ENCODE assay signal across 23 mouse cellular contexts in the genomic region with DNA sequence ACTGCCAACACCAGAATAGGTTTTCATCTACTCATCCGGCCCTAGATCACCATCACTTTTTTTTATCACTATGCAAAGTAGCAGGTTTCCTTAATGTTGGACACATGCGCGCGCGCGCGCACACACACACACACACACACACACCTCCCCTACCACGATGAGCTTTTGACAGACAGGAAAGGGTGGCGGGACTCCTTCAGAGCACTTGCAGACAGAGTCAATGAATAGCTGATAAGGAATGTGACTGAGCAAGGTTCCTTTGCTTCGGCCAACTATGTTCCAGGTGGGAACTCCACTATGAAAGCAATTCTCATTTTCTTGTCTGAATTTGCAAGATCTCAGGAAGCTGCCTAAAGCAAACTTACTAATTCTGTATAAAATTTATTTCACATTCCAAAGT. TPM values are rescaled to one million over a fixed set of nuclear protein-coding genes. Genes with fewer than 3 reads are reported as not detected.
DNase-seq lines count a peak whose midpoint lies in the region; ATAC-seq and TF ChIP-seq lines count a peak whose summit lies in the region.
"Had no signal": no experiment of that assay in that cellular context is flagged by ENCODE, and none has a peak within 500 bp of the region (broad histone marks: within the 10 kb centered on the region; RNA-seq: fewer than 3 reads in every experiment).

No protein-coding gene starts in this region.

- no peak overlapping the region for H3K4me3 ChIP-seq in intestine, embryonic 15.5 days (replicated peaks)
- no peak overlapping the region for H3K4me3 ChIP-seq in intestine, postnatal 0 days (ENCODE audit: low read depth, low read length)
- no peak overlapping the region for H3K4me3 ChIP-seq in lung, adult 2 months (replicated peaks; ENCODE audit: extremely low read depth, low read depth, low read length)
- no peak overlapping the region for H3K4me3 ChIP-seq in layer of hippocampus, adult 2 months
- H3K4me3 ChIP-seq: erythroblast, embryonic 14.5 days; forebrain, embryonic 15.5 days; heart, embryonic 10.5 days; hindbrain, embryonic 13.5 days; limb, embryonic 15.5 days; midbrain, embryonic 13.5 days had no signal

- H3K4me2 ChIP-seq in intestine, embryonic 15.5 days (replicated peaks): no peak overlapping the region
- no peak overlapping the region for H3K4me2 ChIP-seq in intestine, postnatal 0 days (replicated peaks; ENCODE audit: low read depth)
- H3K4me2 ChIP-seq: forebrain, embryonic 15.5 days; hindbrain, embryonic 13.5 days; limb, embryonic 15.5 days; midbrain, embryonic 13.5 days had no signal

- no peaks in the 10 kb centered on the region for H3K27me3 ChIP-seq in intestine, embryonic 15.5 days (replicated peaks)
- no peaks in the 10 kb centered on the region for H3K27me3 ChIP-seq in intestine, postnatal 0 days (replicated peaks; ENCODE audit: control insufficient read depth, insufficient read depth, low read length)
- H3K27me3 ChIP-seq: forebrain, embryonic 15.5 days; hindbrain, embryonic 13.5 days; limb, embryonic 15.5 days; midbrain, embryonic 13.5 days had no signal

- DNase-seq in lung, adult 18-20 months: peak; percentile 15 to 41
- no peak for DNase-seq in lung, adult 2 months
- peak; percentile 30 for DNase-seq in lung, postnatal 14 days
- no peak for DNase-seq in layer of hippocampus, adult 2 months (ENCODE audit: low spot score in 2 of 2)
- no peak for DNase-seq in layer of hippocampus, postnatal 14 days (ENCODE audit: low spot score in 2 of 2)
- DNase-seq: adrenal gland, postnatal 14 days; cerebellum, adult 11-12 months; cerebellum, postnatal 36 days; gastrocnemius, postnatal 36 days; heart, postnatal 10 days; right cerebral cortex, postnatal 4 days; thymus, adult 2 months had no signal

- no peak for TF ChIP-seq CTCF in intestine, postnatal 0 days (IDR thresholded peaks at IDR 0.05; ENCODE audit: low read depth)
- TF ChIP-seq CTCF in lung, adult 2 months (IDR thresholded peaks at IDR 0.05; ENCODE audit: insufficient read depth, low read length): no peak
- TF ChIP-seq CTCF in layer of hippocampus, adult 2 months (conservative IDR thresholded peaks at IDR 0.05): no peak

- no peak for TF ChIP-seq POLR2A in lung, adult 2 months (IDR thresholded peaks at IDR 0.05; ENCODE audit: borderline replicate concordance, extremely low read depth, low read depth, low read length)

- peaks cover 11% of the 10 kb centered on the region for H3K4me1 ChIP-seq in intestine, embryonic 15.5 days (replicated peaks)
- H3K4me1 ChIP-seq in intestine, postnatal 0 days (replicated peaks; ENCODE audit: control insufficient read depth, insufficient read depth, low read length): no peaks in the 10 kb centered on the region
- peaks cover 9% of the 10 kb centered on the region for H3K4me1 ChIP-seq in lung, adult 2 months (ENCODE audit: control insufficient read depth, insufficient read depth, low read length)
- H3K4me1 ChIP-seq: midbrain, embryonic 13.5 days had no signal

- no peak overlapping the region for H3K27ac ChIP-seq in intestine, embryonic 15.5 days
- H3K27ac ChIP-seq in intestine, postnatal 0 days (ENCODE audit: low read depth, low read length): no peak overlapping the region
- no peak overlapping the region for H3K27ac ChIP-seq in layer of hippocampus, adult 2 months
- H3K27ac ChIP-seq: forebrain, embryonic 15.5 days; heart, embryonic 10.5 days; hindbrain, embryonic 13.5 days; macrophage; midbrain, embryonic 13.5 days had no signal

- H3K9ac ChIP-seq in intestine, embryonic 15.5 days: no peak overlapping the region
- no peak overlapping the region for H3K9ac ChIP-seq in intestine, postnatal 0 days (ENCODE audit: low read depth, low read length)
- H3K9ac ChIP-seq: forebrain, embryonic 15.5 days; hindbrain, embryonic 13.5 days; limb, embryonic 15.5 days; midbrain, embryonic 13.5 days had no signal

- 77% methylated on average over 10 of the region's 10 CpGs for WGBS in intestine, embryonic 15.5 days
- 69% methylated on average over 10 of the region's 10 CpGs for whole genome bisulfite sequencing in intestine, postnatal 0 days
- WGBS in lung, adult 2 months: 67% methylated on average over 10 of the region's 10 CpGs

- H3K36me3 ChIP-seq in intestine, embryonic 15.5 days: no peaks in the 10 kb centered on the region
- no peaks in the 10 kb centered on the region for H3K36me3 ChIP-seq in intestine, postnatal 0 days (ENCODE audit: control insufficient read depth, insufficient read depth)
- H3K36me3 ChIP-seq: forebrain, embryonic 15.5 days; heart, embryonic 10.5 days; hindbrain, embryonic 13.5 days; limb, embryonic 15.5 days had no signal

- peak; percentile 66; the same call in 1 of the 2 replicates for ATAC-seq in intestine, embryonic 15.5 days
- no peak for ATAC-seq in intestine, postnatal 0 days
- no peak for ATAC-seq in megakaryocyte progenitor cell, adult 5-6 weeks (replicated peaks; ENCODE audit: poor library complexity)
- ATAC-seq: activated CD4-positive, CD25-positive, alpha-beta regulatory T cell, adult 4 months; forebrain, embryonic 15.5 days; midbrain, embryonic 13.5 days had no signal

- no peaks in the 10 kb centered on the region for H3K9me3 ChIP-seq in intestine, embryonic 15.5 days
- H3K9me3 ChIP-seq in intestine, postnatal 0 days (ENCODE audit: control insufficient read depth): no peaks in the 10 kb centered on the region
- H3K9me3 ChIP-seq: forebrain, embryonic 15.5 days; heart, embryonic 10.5 days; hindbrain, embryonic 13.5 days; limb, embryonic 15.5 days; midbrain, embryonic 13.5 days had no signal

RNA-seq across cellular contexts. Expression of a gene that starts 22.7 kb away (rescaled TPM):
- polyA plus RNA-seq in intestine, embryonic 15.5 days (2015; fragmentation: Nextera tagmentation; extraction: Ambion mirVana): 16.0 and 18.0 TPM in 2 replicates
- polyA plus RNA-seq in intestine, postnatal 0 days (2015; fragmentation: Nextera tagmentation; extraction: Ambion mirVana): 9.0 and 10.3 TPM in 2 replicates
- polyA plus RNA-seq in lung, adult 2 months (2012; rRNA removed): 32.8 and 39.0 TPM in 2 replicates
- 24.5 and 27.3 TPM in 2 replicates for total RNA-seq in megakaryocyte progenitor cell, adult 5-6 weeks (2015)
- total RNA-seq in megakaryocyte progenitor cell, adult 5-6 weeks (2017): 11.1 and 17.6 TPM in 2 replicates
- 100 to 1,000 TPM; 109 to 115 TPM for total RNA-seq in layer of hippocampus, adult 2 months (2021)
- total RNA-seq in layer of hippocampus, postnatal 14 days (2021): 10 to 100 TPM; 78.6 to 79.7 TPM

Comparison
In these comparisons a context has a peak if more than half of its experiments do, and no peak if none do; other contexts are left out.
1. DNase-seq: peak in lung, adult 18-20 months (2 of 2) and lung, postnatal 14 days (single experiment); none in lung, adult 2 months (single experiment), layer of hippocampus, adult 2 months (0 of 2) and layer of hippocampus, postnatal 14 days (0 of 2).